Mouse (Mus musculus) hindbrain, postnatal 0 days (tissue): ENCODE measurements around the gene Dtx3l. TPM values are rescaled to one million over a fixed set of nuclear protein-coding genes. Genes with fewer than 3 reads are reported as not detected.
"Not testable (repeated sequence)": the region's sequence is repeated elsewhere in the genome, so short reads cannot be mapped to it uniquely, and the experiment has no call there.

Experiments
- ATAC-seq: fragments of 200-750 bp; cut with Nextera tagmentation; 2 replicates; pipeline ENCODE4 v1.8.0; 2017; ENCODE audit warnings: mild to moderate bottlenecking, moderate TSS enrichment, moderate library complexity
- DNase-seq: peaks from one replicate; pipeline ENCODE4 v3.0.0-alpha.2; 2015; ENCODE audit warnings: low spot score
- H3K27ac ChIP-seq: fragments of 300-500 bp; sonication (generic); 2 replicates; pipeline ENCODE4 v1.5.1; 2014; ENCODE audit warnings: mild to moderate bottlenecking
- H3K27me3 ChIP-seq: fragments of 300-500 bp; sonication (generic); 2 replicates; pipeline ENCODE4 v1.6.1; 2014; ENCODE audit warnings: low read length, mixed read lengths; ENCODE audit not compliant: insufficient read depth
- H3K36me3 ChIP-seq: fragments of 300-500 bp; sonication (generic); 2 replicates; pipeline ENCODE4 v1.6.1; 2014; ENCODE audit warnings: low read length, mixed read lengths; ENCODE audit not compliant: insufficient read depth
- H3K4me1 ChIP-seq: fragments of 300-500 bp; sonication (generic); 2 replicates; pipeline ENCODE4 v1.6.1; 2014; ENCODE audit warnings: antibody characterized with exemption, low read length, mixed read lengths; ENCODE audit not compliant: insufficient read depth
- H3K4me2 ChIP-seq: fragments of 300-500 bp; sonication (generic); 2 replicates; pipeline ENCODE4 v1.6.1; 2014; ENCODE audit warnings: low read depth, mild to moderate bottlenecking, low read length, moderate library complexity, mixed read lengths
- H3K4me3 ChIP-seq: fragments of 300-500 bp; sonication (generic); 2 replicates; pipeline ENCODE4 v1.5.1; 2014; ENCODE audit warnings: low read length
- H3K9ac ChIP-seq: fragments of 300-500 bp; sonication (generic); replicated peaks from 2 replicates; pipeline ENCODE4 v1.6.1; 2014; ENCODE audit warnings: mild to moderate bottlenecking, low read length, moderate library complexity, mixed read lengths
- H3K9me3 ChIP-seq: fragments of 300-500 bp; sonication (generic); 2 replicates; pipeline ENCODE4 v1.6.1; 2016; ENCODE audit warnings: low read length, mixed read lengths
- CTCF ChIP-seq: IDR thresholded peaks from 2 replicates; pipeline ENCODE4 v1.5.1; 2016; ENCODE audit warnings: antibody characterized with exemption, control low read depth, low read depth
- WGBS: fragments of 180-500 bp; shearing (Covaris S2); extraction: QIAGEN DNeasy Blood & Tissue Kit; methylation state at CpG from one replicate; pipeline ENCODE4 v1.1.7; 2014; 5-methylcytosine and 5-hydroxymethylcytosine counted together
- polyA plus RNA-seq: library from polyadenylated mRNA; unstranded; fragments of >200 nt; fragmentation: Nextera tagmentation; extraction: Ambion mirVana; gene quantifications from 2 replicates; pipeline ENCODE4 v1.2.1, GENCODE M21; 2015
- total RNA-seq: library from RNA; depleted of rRNA; stranded (reverse); fragments of >200 nt; gene quantifications from 2 replicates; pipeline ENCODE4 v1.2.3, GENCODE M21; 2014

Dtx3l gene
- total and polyA plus RNA-seq, 2 experiments from 2014 or later: 1.2 to 2.5 TPM

GRCm38 (mm10) chr16:35981363-35981821, 42.4 kb upstream of the Dtx3l start:
- Histone ChIP-seq H3K27ac (no peak overlapping the region), H3K27me3 (no peaks in the 10 kb centered on the region), H3K4me2 (no peak overlapping the region), H3K4me1 (no peaks in the 10 kb centered on the region), H3K9ac (no peak overlapping the region), H3K4me3 (no peak overlapping the region), H3K9me3 (no peaks in the 10 kb centered on the region), H3K36me3 (no peaks in the 10 kb centered on the region)
- ATAC-seq (peak; percentile 84), DNase-seq (peak; percentile 99)
- WGBS: 53% methylated on average over 19 of the region's 19 CpGs
- no peak for TF ChIP-seq CTCF

DNA sequence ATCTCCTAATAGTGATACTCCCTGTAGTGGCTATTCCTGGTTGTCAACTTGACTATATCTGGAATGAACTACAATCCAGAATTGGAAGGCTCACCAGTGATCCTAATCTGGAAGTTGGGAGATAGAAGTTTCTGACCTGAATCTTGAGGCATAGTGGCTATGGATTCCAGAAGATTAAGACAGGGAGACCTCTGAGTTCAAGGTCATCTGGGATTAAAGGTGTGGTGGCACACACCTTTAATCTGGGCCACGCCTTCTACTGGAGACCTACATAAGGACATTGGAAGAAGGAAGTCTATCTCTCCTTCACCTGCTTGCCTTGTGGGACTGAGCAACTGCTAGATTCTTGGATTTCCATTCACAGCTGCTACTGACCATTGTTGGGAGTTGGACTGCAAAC, 39.5 kb upstream of the Dtx3l start, which contains the start of gene Kpna1:
TSS of gene Kpna1 (plus strand) at position 301 of the 400 bp plus-strand sequence.
- H3K4me2 ChIP-seq, ATAC-seq, H3K27ac ChIP-seq, H3K4me1 ChIP-seq, H3K9ac ChIP-seq, H3K9me3 ChIP-seq, DNase-seq, H3K27me3 ChIP-seq, H3K4me3 ChIP-seq, H3K36me3 ChIP-seq: not testable (repeated sequence)
- WGBS: 93% methylated on average over 1 of the region's 1 CpGs

- no peak for TF ChIP-seq CTCF
- Histone ChIP-seq H3K9ac (no peak overlapping the region), H3K27ac (no peak overlapping the region), H3K4me2 (no peak overlapping the region), H3K27me3 (no peaks in the 10 kb centered on the region), H3K36me3 (no peaks in the 10 kb centered on the region), H3K9me3 (no peaks in the 10 kb centered on the region), H3K4me3 (no peak overlapping the region), H3K4me1 (no peaks in the 10 kb centered on the region)
- DNase-seq (no peak), ATAC-seq (no peak)
- 44% methylated on average over 1 of the region's 1 CpGs for WGBS
These were observed 35.1 kb upstream of the Dtx3l start for GRCm38 (mm10) chr16:35974021-35974420.

DNA sequence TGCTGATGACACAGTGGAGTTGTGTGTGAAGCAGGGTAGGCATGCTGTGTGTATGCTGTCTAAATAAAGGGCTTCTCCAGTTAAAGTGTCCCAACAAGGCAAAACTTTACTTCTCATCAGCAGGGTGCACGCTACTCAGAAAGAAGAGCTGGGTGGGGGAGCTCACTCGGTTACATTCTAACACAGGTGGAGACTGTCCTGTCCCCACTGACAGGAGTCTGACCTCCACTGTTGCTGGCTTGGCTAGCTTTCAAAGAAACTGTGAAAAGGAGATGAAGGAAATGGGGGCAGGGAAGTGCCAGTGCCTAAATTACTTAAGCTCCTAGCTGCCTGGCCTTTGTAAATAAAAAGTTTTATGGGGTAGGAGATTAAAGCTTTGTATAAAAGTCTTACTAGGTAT, 29.2 kb upstream of the Dtx3l start:
- Histone ChIP-seq H3K4me2 (no peak overlapping the region), H3K9ac (no peak overlapping the region), H3K36me3 (no peaks in the 10 kb centered on the region), H3K9me3 (no peaks in the 10 kb centered on the region), H3K27me3 (no peaks in the 10 kb centered on the region), H3K4me3 (no peak overlapping the region), H3K4me1 (no peaks in the 10 kb centered on the region), H3K27ac (no peak overlapping the region)
- ATAC-seq (no peak), DNase-seq (no peak)
- TF ChIP-seq CTCF: no peak
- WGBS: 56% methylated on average over 2 of the region's 2 CpGs

- Histone ChIP-seq H3K36me3 (no peaks in the 10 kb centered on the region), H3K9ac (no peak overlapping the region), H3K4me2 (no peak overlapping the region), H3K4me1 (no peaks in the 10 kb centered on the region), H3K4me3 (no peak overlapping the region), H3K27ac (no peak overlapping the region), H3K27me3 (no peaks in the 10 kb centered on the region), H3K9me3 (no peaks in the 10 kb centered on the region)
- TF ChIP-seq CTCF: peak; percentile 67
- WGBS: 86% methylated on average over 4 of the region's 4 CpGs
- DNase-seq: peak; percentile 36
- ATAC-seq: no peak
These were observed 28.4 kb upstream of the Dtx3l start for GRCm38 (mm10) chr16:35967319-35967718.

- WGBS: 57% methylated on average over 5 of the region's 5 CpGs
- no peak for DNase-seq
- Histone ChIP-seq H3K9me3 (no peaks in the 10 kb centered on the region), H3K27me3 (no peaks in the 10 kb centered on the region), H3K9ac (no peak overlapping the region), H3K4me2 (no peak overlapping the region), H3K4me1 (no peaks in the 10 kb centered on the region), H3K4me3 (no peak overlapping the region), H3K27ac (no peak overlapping the region), H3K36me3 (no peaks in the 10 kb centered on the region)
- no peak for ATAC-seq
- TF ChIP-seq CTCF: no peak
These were observed 27.6 kb upstream of the Dtx3l start for GRCm38 (mm10) chr16:35966411-35967115.

- H3K36me3 ChIP-seq: not testable (repeated sequence)
These were observed 27.0 kb upstream of the Dtx3l start for GRCm38 (mm10) chr16:35965991-35966390.

More at GRCm38 (mm10) chr16:35965991-35966390, 27.0 kb upstream of the Dtx3l start:
- ATAC-seq, H3K9ac ChIP-seq, H3K27ac ChIP-seq, H3K4me3 ChIP-seq, H3K9me3 ChIP-seq, H3K4me2 ChIP-seq, DNase-seq, H3K4me1 ChIP-seq, H3K27me3 ChIP-seq: not testable (repeated sequence)
- WGBS: 63% methylated on average over 2 of the region's 4 CpGs
